Mouse (Mus musculus): Measurements from ENCODE around the gene Foxr1.
"Not testable (repeated sequence)": the region's sequence is repeated elsewhere in the genome, so short reads cannot be mapped to it uniquely, and the experiment has no call there.

Foxr1 gene

DNA sequence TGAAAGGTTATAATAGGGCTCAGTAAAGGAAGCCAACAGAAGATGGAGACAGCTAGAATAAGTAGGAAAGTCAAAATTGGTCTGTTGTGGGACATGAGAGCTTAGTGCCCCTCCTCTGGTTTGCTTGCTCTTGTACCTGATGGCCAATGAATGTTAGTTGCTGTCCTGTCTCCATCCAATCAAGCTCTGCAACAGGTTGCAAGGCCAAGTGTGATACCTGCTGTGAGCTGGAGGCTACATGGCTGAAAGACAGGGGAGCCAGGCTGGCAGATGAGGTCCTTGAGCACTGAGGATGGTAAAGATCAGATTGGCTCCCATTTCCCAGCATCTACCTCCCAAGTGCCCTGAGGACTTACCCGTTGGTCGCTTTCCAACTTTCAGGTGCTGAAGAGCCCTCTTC is 28.2 kb downstream of the Foxr1 start:
- DNase-seq: no peak

DNA sequence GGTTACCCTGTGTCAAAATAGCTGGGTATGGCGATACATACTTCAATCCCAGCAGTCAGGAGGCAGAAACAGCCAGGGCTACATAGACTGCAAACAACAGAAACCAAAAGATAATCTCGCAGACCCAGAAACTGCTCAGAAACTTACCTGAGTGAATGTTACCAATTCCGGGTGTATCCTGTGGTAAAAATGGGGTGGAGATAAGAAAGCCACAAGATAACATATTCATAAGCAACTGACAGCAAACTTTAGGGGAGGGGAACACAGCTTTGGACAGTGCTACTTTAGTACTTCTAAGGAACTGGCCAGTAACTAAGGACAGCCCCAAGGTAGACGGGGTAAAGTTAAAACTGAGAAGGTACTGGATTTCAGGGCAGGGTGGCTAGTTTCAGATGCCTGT is 28.6 kb downstream of the Foxr1 start:
- no peak for DNase-seq

DNA sequence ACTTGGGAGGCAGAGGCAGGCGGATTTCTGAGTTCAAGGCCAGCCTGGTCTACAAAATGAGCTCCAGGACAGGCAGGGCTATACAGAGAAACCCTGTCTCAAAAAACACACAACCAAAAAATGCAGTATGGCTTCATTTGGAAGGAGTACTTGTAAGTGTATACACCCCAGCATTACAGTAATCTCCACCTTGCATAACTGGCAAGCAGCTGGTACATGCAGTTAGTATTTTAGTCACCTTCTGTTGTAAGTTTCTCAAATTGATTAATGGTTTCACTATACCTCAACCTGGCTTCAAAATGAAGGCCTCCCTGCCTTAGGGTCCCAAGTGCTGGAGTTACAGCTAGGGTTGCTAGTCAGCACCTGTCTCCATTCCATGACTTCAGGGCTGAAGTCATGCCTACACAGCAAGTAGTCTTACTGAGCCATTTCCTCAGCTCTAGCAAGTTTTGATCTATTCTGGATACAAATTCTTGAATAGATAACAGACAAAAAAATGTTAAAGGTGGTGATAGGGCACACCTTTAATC is 29.3 kb downstream of the Foxr1 start:
- no peak for DNase-seq

DNA sequence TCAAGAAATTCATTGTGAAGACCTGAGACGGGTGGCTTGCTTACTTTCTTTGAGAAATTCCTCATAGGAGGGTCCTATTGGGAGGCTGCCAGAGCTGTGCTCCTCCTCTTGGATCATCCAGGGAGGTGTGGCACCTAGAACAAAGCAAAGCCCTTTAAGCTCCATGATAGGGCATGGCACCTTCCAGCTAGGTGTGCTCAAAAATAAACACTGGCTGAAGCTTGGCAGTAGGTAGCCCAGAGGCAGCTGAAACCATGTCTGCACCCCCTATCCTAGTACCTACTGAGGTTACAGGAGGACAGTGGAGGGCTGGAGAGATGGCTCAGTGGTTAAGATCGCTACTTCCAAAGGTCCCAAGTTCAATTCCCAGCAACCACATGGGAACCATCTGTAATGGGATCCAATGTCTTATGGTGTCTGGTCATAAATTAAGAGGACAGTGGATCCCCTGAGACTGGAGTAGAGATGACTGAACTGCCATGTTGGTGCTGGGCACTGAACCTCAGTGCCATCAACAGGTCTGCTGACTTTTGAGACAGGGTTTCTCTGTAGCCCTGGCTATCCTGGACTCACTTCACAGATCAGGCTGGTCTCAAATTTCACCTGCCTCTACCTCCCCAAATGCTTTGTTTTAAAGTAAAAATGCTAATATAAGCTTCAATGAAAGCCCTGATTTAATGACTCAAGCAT is 30.1 kb downstream of the Foxr1 start:
- peak in 1 of 2 experiments; percentile 23 for DNase-seq

DNA sequence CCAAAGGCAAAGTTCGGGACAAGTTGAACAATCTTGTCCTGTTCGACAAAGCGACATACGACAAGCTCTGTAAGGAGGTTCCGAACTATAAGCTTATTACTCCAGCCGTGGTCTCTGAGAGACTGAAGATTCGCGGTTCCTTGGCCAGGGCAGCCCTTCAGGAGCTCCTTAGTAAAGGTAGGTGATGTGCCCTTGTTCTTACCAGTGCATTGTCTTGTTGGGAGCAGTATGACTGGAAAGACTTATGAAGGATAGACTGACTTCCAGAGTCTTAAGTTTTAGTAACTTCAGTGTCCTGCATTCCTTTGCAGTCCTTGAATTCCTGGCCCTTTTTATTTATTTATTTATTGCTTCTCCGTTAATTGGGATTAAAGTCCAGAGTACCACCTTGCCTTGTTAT is 32.2 kb downstream of the Foxr1 start:
- not testable (repeated sequence) for DNase-seq

DNA sequence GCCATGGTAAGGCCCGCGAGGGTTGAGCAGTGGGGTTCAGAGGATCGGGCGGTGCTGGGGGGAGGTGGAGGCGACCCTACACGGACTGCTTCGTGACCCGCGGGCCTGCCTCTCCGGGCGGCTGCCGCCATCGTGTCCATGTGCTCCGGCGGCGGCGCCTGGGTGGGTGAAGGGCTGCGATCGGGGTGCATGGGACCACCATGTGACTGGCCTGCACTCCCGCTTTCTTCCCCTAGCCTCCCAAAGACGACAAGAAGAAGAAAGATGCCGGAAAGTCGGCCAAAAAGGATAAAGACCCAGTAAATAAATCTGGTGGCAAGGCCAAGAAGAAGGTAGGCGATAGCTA is 33.2 kb downstream of the Foxr1 start:
- DNase-seq: no peak

DNA sequence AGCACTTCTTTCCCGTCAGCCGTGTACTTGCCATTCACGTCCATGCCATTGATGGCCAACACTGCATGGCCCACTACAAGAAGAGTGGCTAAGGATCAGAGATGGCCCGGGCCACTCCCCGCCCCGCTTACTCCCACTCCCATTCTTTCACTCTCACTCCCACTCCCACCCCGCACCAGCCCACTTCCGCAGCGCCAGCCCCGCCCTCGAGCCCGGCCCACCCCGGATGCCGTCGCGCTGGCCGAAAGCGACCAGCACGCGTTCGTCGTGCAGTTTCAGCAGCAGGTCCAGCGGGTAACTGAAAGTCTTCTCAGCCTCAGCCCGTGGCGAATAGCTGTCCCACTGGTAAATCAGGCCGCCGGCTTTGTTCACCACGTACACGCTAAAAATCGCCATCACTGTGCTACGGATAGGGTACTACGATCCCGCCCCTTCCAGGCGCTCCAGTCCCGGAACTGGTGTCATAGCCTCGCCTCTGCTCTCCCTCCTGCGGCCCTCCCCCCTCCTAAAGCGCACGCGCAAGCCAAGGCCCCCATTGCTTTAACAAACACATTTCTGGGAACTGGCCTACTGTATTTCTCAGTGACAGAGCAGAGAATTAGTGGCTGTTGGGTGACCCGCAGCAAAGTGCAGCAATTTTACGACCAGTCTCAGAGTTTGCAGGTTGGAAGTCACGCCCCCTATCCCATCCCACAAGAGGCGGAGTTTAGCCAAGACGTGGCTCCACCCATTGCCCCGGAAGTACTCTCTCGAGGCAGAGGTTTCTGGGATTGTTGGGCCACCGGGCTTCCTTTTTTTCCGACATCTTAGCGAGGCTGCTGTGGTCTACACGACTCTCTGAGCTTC is 33.8 kb downstream of the Foxr1 start, which contains the start of the genes Rps25 and Trappc4:
Gene Rps25 (plus strand): TSS at position 234 of the 846 bp plus-strand sequence.
Gene Trappc4 (minus strand): TSS at position 695 of the 846 bp plus-strand sequence.
- DNase-seq: peak; percentile 96 to 97

DNA sequence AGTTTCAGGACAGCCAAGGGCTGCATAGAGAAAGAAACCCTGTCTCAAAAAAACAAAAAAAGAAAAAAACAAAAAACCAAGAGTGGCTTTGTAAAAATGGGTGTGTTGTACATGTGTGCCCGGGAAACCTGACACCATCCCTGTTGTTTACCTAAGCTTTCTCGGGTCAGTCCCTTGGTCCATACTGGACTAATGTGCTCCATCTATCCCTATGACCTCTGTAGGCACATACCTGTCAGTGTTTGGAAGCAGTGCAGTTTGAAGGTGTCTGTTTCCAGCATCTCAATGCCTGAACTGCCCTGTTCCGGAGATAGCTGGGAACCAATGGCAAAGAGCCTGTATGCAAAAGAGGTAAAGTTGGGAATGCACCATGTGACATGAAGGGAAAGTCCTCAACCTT is 35.9 kb downstream of the Foxr1 start:
- no peak for DNase-seq

DNA sequence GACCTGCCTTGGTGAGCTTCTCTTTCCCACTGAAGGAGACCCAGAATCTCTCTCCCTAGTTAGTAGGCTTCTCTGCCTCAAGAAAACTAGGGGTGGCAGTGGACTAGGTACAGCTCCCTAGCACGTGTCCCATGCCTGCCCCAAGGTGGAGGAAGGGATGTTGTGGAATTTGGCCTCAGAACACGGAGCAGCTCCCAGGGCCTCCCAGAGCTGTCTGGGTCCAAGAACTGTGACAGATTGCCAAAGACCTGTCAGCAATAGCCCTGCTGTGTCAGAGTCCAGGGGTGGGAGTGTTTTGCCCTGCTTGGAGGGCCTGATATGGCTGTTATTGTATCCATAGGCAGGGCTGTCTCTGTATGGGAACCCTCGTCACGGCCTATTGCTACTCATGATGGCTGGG is 39.9 kb downstream of the Foxr1 start:
- DNase-seq: no peak

DNA sequence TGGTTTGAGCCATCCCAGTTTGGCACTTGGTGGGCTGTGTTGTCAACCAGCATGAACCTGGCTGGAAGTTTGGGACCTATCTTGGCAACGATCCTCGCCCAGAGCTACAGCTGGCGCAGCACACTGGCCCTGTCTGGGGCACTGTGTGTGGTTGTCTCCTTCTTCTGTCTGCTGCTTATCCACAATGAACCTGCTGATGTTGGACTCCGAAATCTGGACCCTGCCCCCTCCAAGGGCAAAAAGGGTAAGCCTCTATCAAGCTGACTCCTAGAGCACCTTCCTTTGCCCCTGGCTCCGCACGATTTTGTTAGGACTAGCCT is 41.2 kb downstream of the Foxr1 start:
- peak; percentile 54 to 60 for DNase-seq

DNA sequence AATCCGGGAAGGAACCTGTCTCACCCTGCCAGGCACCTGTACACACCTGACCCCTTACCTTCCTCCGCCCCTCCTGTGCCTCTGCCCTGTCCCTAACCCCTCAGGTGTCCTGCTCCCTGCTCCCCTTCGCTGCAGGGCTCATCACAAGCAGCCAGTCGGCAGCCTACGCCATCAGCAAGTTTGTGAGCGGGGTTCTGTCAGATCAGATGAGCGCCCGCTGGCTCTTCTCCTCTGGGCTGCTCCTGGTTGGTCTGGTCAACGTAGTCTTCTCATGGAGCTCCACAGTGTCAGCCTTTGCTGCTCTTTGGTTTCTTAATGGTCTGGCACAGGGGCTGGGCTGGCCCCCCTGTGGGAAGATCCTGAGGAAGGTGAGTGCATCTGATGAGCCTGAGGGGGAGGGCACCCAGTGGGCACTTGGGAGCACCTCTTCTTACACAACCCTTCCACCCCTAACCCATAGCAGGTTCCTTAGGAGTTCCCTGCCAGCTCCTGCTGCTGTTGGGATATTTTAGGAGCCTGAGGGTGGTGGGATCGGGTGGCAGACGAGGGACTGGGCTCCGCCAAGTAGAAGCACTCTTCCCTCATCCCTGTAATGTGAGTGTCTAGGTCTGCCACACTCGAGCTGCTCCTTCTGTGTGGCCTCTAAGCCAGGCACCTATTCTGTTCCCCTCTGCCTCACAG is 41.7 kb downstream of the Foxr1 start:
- DNase-seq: no peak

DNA sequence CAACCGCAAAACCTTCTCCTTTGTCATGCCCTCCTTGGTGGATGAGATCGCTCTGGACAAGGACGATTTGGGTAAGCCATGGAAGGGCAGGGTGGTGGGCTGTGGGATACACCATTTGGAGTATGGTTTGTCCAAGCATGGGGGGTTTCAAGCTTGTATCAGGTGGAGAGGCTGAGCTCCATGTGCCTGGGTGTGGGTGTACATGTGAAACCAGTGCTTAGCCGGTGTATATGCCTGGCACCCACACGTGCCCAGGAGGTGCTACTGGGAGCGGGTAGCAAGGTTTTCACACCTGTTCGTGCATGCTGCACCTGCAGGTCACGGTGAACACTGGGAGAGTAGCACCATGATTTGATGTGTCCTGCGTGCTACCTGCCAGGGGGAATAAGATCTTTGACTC is 42.4 kb downstream of the Foxr1 start:
- DNase-seq: no peak

DNA sequence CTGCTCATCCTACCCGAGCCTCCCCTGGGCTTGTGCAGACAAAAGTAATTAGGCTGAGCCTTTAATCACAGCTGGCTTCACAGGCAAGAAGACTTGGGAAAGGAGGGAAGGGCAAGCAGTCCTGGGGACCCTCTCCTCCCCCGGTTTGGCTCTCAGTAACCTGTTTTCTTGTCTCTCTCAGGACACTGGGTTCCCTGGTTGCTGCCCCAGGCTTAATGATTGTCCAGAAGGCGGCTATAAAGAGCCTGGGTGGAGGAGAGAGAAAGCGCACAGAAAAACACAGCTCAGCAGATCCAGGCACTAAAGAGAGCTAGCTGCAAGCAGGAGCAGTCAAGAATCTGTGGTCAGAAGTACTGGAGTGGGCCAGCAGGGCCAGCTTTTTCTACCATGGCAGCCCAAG is 42.8 kb downstream of the Foxr1 start:
- no peak for DNase-seq

DNA sequence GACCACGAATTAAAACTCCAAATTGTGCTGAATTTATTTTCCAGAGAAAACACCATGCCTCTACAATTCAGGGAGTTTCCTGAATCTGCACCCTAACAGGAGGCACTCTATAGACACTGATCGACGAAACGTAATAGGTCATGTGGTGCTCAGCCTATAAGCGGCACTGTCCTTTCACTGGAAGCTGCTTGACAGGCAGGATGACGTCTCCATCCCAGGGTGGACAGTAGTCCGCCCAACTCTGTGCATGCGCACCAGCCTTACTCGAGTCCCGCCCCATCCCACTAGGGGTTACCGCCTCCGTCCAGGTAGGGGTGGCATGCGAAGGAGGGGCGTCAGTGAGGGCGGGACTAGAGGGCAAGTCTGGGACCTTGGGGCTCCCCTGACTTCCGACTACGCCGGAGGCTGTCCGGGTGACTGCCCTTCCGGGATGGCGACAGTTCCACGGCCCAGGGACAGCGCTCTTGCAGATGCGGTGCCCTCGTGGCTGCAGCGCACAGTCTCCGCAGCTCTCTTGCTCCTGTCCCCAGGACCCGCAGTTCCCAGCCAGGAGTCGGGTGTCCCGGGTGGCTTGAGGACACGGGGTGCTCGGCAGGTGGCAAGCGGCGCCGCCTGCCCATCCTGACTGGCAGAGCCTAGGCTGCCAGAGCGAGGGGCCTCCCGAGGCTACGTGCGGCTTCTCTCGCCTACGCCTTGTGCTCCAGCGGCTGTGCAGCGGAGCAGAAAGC is 44.1 kb downstream of the Foxr1 start, which contains the start of gene Slc37a4:
Gene Slc37a4 (plus strand): TSS at position 169 of the 728 bp plus-strand sequence.
- peak; percentile 96 to 99 for DNase-seq

DNA sequence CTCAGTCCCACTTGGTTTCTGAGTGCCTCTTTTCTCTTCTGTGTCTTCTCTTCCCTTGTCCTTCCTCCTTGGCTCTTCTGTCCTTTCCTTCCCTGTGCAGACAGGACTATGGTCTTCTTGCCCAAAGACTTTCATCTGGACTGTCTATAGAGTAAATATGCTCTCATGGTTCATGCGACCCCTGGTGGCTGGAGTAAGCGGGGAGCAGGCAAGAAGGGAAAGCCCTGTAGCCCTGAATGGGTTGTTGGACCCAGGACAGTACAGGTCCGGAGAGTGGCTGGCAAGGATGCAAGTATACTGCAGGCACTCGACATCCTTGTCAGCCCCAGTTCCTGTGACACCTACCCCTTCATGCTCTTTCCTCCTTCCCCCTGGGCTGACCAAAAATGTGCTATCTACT is 49.5 kb downstream of the Foxr1 start:
- DNase-seq: peak; percentile 89 to 90

DNA sequence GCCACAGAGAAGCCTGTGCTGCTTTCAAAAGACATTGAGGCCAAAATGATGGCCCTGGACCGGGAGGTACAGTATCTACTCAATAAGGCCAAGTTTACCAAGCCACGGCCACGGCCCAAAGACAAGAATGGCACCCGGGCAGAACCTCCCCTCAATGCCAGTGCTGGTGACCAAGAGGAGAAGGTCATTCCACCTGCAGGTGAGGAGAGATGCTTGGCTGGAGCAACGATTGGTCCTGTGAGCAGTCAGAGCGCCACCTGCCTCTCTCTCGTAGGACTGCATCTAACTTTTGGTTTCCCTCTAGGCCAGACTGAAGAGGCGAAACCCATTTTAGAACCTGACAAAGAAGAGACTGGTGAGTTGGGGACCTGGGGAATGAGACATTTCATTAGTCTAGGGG is 51.7 kb downstream of the Foxr1 start:
- DNase-seq: peak; percentile 76 to 78

DNA sequence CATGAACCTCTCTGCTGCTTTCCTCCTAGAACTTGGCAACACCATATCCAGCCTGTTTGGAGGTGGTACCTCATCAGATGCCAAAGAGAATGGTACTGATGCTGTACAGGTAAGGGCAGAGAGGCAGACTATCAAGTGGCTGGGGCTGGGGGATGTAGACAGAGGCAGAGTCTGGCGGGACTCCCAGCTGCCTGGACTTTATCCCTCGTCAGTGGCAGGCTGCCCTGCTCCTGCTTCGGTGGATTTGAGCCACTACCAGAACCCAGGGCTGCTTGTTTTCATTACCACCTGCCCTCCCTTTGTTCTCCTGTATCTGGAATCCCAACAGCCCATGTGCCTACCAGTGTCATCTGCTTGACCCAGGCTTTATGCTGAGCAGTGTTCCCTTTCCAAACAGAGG is 53.7 kb downstream of the Foxr1 start:
- no peak for DNase-seq

DNA sequence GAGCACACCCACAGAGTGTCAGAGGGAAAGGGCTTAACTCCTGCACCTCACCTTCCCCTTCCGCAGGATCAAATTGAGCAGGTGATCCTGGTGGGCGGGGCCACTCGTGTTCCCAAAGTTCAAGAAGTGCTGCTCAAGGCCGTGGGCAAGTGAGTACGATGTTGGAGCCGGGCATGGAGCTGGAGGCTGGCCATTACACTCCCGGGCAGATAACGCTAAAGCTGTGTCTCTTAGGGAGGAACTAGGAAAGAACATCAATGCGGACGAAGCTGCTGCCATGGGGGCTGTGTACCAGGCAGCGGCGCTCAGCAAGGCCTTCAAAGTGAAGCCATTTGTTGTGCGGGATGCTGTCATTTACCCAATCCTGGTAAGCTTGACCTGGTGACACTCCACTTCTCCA is 56.3 kb downstream of the Foxr1 start:
- no peak for DNase-seq
